Mouse (Mus musculus) T-helper 1 cell (primary cell): Measurements from ENCODE around the gene Slc1a5.

ENCODE experiments used
- in situ Hi-C: fragments of 300-600 bp; cut with MboI, MseI; formaldehyde crosslinking; loops from one replicate; pipeline ENCODE4 v1.15.1; 2025; ENCODE audit warnings: high pct_unique_total_duplicates

The Slc1a5 gene

GRCm38 (mm10) chr7:16780825-16781554 lies at the start of gene Slc1a5:
Gene Slc1a5 (plus strand): TSS chr7:16781340.
- in situ Hi-C loops, result no loop called here

DNA sequence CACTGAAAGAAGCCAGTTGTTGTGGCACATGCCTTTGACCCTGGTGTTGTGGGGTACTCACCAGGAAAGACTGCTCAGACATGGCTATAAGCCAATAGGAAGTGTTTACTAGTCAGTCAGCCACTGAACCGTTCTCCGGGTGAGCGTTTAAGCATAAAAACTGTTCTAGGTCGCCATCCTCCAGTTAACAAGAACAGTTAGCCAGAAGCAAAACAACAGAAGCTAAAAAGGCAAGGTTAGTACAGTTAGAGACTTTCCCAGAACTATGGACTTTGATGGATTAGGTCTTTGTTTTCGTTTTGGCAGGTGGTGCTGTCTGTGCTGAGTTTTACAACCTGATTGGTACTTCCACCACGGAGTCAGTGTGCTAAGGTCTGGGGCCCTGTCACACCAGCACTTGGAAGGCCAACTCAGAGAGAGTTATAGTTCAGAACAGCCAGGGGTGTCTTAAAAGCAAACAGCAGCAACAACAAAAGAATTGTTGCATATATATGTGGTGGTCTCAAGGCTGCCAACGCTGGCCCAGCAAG lies 49.2 kb upstream of the Slc1a5 start:
- in situ Hi-C loops, result no loop called here

DNA sequence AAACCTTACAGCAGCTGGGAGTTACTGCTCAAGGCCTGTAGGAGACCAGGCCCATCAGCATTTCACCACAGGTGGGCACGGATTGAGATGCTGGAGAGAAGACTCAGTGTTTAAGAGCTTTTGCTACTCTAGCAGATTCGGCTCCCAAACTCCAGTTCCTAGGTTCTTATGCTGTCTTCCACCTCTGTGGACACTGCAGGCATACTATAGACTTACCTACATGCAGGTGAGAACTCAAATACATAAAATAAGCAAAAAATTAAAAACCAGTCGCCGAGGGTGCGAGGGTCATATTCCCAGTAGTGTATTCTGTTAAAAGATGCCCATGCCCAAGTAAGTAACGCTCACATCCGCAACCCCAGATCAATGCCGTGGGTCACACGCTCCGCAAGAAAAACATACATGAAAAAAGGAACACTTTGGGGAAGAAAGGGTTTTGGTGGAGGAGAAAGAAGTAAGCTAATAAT lies 43.5 kb upstream of the Slc1a5 start:
- in situ Hi-C loops, result no loop called here

DNA sequence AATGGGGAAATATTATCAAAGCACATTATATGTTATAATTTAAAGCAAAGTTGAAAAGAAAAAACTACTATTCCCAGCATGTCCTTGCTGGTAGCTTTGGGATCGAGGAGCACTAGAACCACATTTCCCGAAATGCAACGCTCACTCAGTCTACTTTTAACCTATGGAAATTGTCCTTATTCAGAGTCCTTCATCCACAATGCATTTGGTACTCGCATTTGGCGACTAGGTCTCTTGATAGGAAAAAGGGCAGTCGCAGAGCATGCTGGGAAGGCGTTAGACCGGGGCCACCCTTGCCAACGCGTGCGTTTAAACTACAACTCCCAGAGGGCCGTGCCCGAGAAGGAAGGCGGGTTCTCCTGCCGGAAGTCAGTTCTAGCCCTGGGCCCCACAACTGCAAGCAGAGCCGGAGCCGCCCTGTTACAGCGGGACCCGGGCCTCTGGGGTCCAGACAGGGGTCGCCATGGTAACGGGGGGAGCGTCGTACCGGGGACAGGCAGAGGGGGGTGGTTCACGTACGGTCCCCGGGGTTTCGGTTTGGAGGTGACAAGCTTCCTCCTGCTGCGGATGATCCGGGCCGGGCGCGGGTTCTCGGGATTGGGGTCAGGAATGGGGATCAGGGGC lies 43.0 kb upstream of the Slc1a5 start, which contains the start of gene Ap2s1:
Gene Ap2s1 (plus strand): TSS at position 338 of the 624 bp plus-strand sequence.
- in situ Hi-C loops, result no loop called here

- in situ Hi-C loops, result no loop called here
These were observed 42.0 kb upstream of the Slc1a5 start for GRCm38 (mm10) chr7:16739056-16739604.

DNA sequence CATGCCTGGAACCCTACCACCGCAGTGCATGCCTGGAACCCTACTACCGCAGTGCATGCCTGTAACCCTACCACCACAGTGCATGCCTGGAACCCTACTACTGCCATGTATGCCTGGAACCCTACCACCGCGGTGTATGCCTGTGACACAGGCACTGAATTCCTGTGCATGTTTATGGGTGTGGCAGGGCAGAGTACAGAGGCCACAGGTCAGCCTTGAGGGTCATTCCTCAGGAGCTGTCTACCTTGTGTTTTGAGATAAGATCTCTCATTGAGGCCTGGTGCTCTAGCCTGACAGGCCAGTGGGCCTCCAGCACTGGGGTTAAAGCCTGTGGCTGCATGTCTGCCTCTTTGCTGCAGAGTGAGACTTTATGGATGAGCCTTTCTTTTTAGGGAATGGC lies 35.8 kb upstream of the Slc1a5 start:
- in situ Hi-C loops, result loop anchor here (5.0 kb wide), 1 partner anchor 62 kb away; no protein-coding TSS in a partner anchor

- in situ Hi-C loops, result loop anchor here (5.0 kb wide), 1 partner anchor 61 kb away; no protein-coding TSS in a partner anchor
These were observed 35.0 kb upstream of the Slc1a5 start for GRCm38 (mm10) chr7:16746093-16746492.

DNA sequence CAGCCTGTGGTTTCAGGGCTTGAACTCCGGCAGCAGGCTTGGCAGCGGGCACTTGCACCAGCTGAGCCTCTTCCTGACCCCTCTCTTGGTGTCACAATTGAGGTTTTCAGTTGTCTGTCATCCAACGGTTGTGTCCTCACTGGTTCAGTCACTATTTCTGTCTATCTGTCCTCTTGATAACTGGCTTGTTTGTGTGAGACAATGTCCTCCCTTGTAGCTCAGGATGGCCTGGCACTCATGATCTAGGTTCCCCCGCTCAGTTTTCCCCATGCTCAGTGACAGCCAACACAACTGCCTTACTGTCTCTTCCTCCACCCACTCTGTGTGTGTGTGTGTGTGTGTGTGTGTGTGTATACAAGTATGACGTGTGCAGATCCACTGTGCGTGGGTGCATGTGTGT lies 33.5 kb upstream of the Slc1a5 start:
- in situ Hi-C loops, result loop anchor here (5.0 kb wide), 1 partner anchor 60 kb away; no protein-coding TSS in a partner anchor

- in situ Hi-C loops, result no loop called here
These were observed 29.1 kb upstream of the Slc1a5 start for GRCm38 (mm10) chr7:16752016-16752415.

GRCm38 (mm10) chr7:16755362-16756017 lies 25.6 kb upstream of the Slc1a5 start:
- in situ Hi-C loops, result no loop called here

GRCm38 (mm10) chr7:16758872-16759574 lies 22.1 kb upstream of the Slc1a5 start:
- in situ Hi-C loops, result no loop called here

- in situ Hi-C loops, result no loop called here
These were observed 20.8 kb upstream of the Slc1a5 start for GRCm38 (mm10) chr7:16760292-16760691.

- in situ Hi-C loops, result no loop called here
These were observed 20.1 kb upstream of the Slc1a5 start for GRCm38 (mm10) chr7:16761005-16761481.

GRCm38 (mm10) chr7:16761630-16762029 lies 19.5 kb upstream of the Slc1a5 start:
- in situ Hi-C loops, result no loop called here

DNA sequence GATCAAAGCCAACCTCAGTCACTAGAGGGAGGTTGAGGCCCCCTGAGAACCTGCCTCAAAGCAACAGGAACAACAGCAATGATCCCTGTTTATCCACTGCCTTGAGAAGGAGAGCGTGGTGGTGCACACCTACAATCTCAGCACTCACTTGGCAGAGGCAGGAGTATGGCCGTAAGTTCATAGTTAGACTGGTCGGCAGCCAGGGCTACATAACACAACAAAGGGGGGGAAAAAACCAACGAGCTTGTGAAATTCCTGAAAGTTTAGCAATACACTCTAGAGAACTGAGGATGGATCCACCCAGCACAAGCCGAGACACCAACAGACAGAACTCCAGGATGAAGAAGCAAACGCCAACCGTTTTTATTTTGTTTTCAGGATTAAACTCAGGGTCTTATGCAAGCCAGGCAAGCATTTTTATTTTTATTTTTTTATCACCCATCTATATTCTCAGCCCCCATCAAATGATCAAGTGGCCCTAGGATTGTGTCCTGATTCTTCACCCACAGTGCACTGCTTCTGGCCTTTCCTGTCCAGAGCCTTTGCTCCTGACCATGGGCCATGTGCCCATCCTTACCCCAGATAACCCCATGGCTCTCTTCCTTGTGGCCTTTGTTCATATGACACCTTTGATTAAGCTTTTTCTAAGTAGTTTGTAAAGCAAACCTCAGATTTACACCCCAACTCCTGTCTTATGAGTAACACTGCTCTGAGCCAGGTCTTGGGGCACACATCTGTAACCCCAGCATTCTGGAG lies 17.5 kb upstream of the Slc1a5 start:
- in situ Hi-C loops, result no loop called here

- in situ Hi-C loops, result no loop called here
These were observed 14.7 kb upstream of the Slc1a5 start for GRCm38 (mm10) chr7:16766443-16766842.

GRCm38 (mm10) chr7:16775888-16776287 lies 5.3 kb upstream of the Slc1a5 start:
- in situ Hi-C loops, result no loop called here

- in situ Hi-C loops, result no loop called here
These were observed 1.1 kb upstream of the Slc1a5 start for GRCm38 (mm10) chr7:16780076-16780475.

GRCm38 (mm10) chr7:16781555-16781815 lies 345 bp downstream of the Slc1a5 start:
- in situ Hi-C loops, result no loop called here

DNA sequence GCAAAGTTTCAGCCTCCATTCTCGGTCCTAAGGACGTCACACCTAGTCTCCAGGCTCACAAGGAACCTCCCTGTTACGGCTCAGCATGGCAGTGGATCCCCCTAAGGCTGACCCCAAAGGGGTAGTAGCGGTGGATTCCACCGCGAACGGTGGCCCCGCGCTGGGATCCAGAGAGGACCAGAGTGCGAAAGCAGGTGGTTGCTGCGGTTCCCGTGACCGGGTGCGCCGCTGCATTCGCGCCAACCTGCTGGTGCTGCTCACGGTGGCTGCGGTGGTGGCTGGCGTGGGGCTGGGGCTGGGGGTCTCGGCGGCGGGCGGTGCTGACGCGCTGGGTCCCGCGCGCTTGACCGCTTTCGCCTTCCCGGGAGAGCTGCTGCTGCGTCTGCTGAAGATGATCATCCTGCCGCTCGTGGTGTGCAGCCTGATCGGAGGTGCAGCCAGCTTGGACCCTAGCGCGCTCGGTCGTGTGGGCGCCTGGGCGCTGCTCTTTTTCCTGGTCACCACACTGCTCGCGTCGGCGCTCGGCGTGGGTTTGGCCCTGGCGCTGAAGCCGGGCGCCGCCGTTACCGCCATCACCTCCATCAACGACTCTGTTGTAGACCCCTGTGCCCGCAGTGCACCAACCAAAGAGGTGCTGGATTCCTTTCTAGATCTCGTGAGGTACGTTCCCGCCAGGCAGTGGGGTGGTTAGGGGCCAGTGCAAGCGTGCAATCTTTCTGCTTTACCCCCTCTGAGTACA lies 845 bp downstream of the Slc1a5 start:
- in situ Hi-C loops, result no loop called here
